Mouse (Mus musculus) neural tube, embryonic 11.5 days (tissue): ENCODE data around the gene Ccdc40. TPM values are rescaled to one million over a fixed set of nuclear protein-coding genes. Genes with fewer than 3 reads are reported as not detected.

Source experiments
- ATAC-seq: fragments of 200-750 bp; cut with Nextera tagmentation; 2 replicates; pipeline ENCODE4 v1.8.0; 2017; ENCODE audit warnings: moderate number of reproducible peaks, mild to moderate bottlenecking, moderate TSS enrichment, moderate library complexity; ENCODE audit not compliant: insufficient read depth, low FRiP score, low TSS enrichment
- DNase-seq: peaks from one replicate; pipeline ENCODE4 v3.0.0-alpha.2; 2015; ENCODE audit warnings: low spot score
- H3K27ac ChIP-seq: fragments of 300-500 bp; sonication (generic); 2 replicates; pipeline ENCODE4 v1.5.1; 2014; ENCODE audit warnings: low read depth, mild to moderate bottlenecking, low read length
- H3K27me3 ChIP-seq: fragments of 300-500 bp; sonication (generic); 2 replicates; pipeline ENCODE4 v1.6.1; 2014; ENCODE audit warnings: mild to moderate bottlenecking, low read length, mixed read lengths; ENCODE audit not compliant: control insufficient read depth, insufficient read depth
- H3K36me3 ChIP-seq: fragments of 300-500 bp; sonication (generic); 2 replicates; pipeline ENCODE4 v1.6.1; 2014; ENCODE audit warnings: mild to moderate bottlenecking, low read length, moderate library complexity, mixed read lengths; ENCODE audit not compliant: control insufficient read depth, insufficient read depth
- H3K4me1 ChIP-seq: fragments of 300-500 bp; sonication (generic); 2 replicates; pipeline ENCODE4 v1.6.1; 2014; ENCODE audit warnings: low read length, mixed read lengths; ENCODE audit not compliant: control insufficient read depth, insufficient read depth
- H3K4me2 ChIP-seq: fragments of 300-500 bp; sonication (generic); 2 replicates; pipeline ENCODE4 v1.6.1; 2014; ENCODE audit warnings: low read depth, mild to moderate bottlenecking, moderate library complexity
- H3K4me3 ChIP-seq: fragments of 300-500 bp; sonication (generic); 2 replicates; pipeline ENCODE4 v1.5.1; 2014; ENCODE audit warnings: low read depth, low read length
- H3K9ac ChIP-seq: fragments of 300-500 bp; sonication (generic); 2 replicates; pipeline ENCODE4 v1.6.1; 2014; ENCODE audit warnings: mild to moderate bottlenecking, low read length
- H3K9me3 ChIP-seq: fragments of 300-500 bp; sonication (generic); 2 replicates; pipeline ENCODE4 v1.6.1; 2016; ENCODE audit warnings: low read length; ENCODE audit not compliant: control insufficient read depth
- WGBS: fragments of 180-500 bp; shearing (Covaris S2); extraction: QIAGEN DNeasy Blood & Tissue Kit; methylation state at CpG from one replicate; pipeline ENCODE4 v1.1.7; 2014; 5-methylcytosine and 5-hydroxymethylcytosine counted together
- polyA plus RNA-seq: library from polyadenylated mRNA; unstranded; fragments of >200 nt; fragmentation: Nextera tagmentation; extraction: Ambion mirVana; gene quantifications from 2 replicates; pipeline ENCODE4 v1.2.1, GENCODE M21; 2014

Gene Ccdc40
- polyA plus RNA-seq, 1 experiment from 2014 or later, result 15.3 TPM

- H3K36me3 ChIP-seq, result no peaks in the 10 kb centered on the region
- no peak overlapping the region for H3K27ac ChIP-seq
- ATAC-seq (no peak), DNase-seq (no peak)
- H3K27me3 ChIP-seq, result no peaks in the 10 kb centered on the region
- WGBS, result 11% methylated on average over 10 of the region's 10 CpGs
- no peaks in the 10 kb centered on the region for H3K9me3 ChIP-seq
- 0 out of 2 replicates have a peak, but pooled peaks cover 3% of the 10 kb centered on the region for H3K4me1 ChIP-seq
- H3K4me2 ChIP-seq, result no peak overlapping the region
- H3K9ac ChIP-seq, result no peak overlapping the region
- H3K4me3 ChIP-seq, result no peak overlapping the region
Observed at GRCm38 (mm10) chr11:119310621-119311020, 82.2 kb downstream of the Ccdc40 start.

DNA sequence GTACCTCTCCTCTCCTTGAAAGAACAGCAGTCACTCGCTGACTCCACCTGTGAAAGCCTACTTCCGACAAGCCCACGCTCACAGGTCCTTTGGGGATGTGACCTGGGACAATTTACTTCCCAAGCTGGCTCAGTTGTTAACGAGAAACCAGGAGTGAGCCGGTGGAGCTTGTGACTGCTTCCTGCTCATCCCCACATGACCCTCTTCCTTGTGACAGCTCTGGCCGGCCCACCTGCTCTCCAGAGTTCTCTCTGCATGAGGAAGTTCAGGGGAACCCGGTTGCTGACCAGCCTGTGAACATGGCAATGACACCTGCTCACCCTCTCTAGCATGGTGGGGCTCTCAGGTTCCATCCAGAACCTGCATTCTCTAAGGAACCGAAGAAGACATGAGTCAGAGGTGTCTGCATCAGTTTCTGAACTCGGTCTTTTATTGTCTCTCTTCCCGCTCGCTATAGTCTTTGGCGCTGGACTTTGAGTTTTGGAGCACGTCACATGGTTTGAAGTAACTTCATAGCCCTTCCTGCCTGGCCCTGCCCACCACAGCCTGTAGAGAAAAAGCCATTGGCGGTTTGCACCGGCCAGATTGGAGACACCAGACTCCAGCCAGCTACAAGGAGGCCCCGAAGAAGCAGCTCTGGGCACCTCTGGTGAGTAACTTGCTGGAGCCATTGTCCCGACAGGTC, 86.0 kb downstream of the Ccdc40 start:
- no peak overlapping the region for H3K4me2 ChIP-seq
- no peak overlapping the region for H3K9ac ChIP-seq
- no peaks in the 10 kb centered on the region for H3K27me3 ChIP-seq
- ATAC-seq, result no peak
- H3K27ac ChIP-seq, result no peak overlapping the region
- DNase-seq, result no peak
- H3K4me1 ChIP-seq, result no peaks in the 10 kb centered on the region
- no peaks in the 10 kb centered on the region for H3K36me3 ChIP-seq
- no peak overlapping the region for H3K4me3 ChIP-seq
- 81% methylated on average over 17 of the region's 17 CpGs for WGBS
- no peaks in the 10 kb centered on the region for H3K9me3 ChIP-seq

Other genes starting within 250 kb of the Ccdc40 start
- not detected in 2 replicates for gene Enpp7, start 240.4 kb upstream of the Ccdc40 start, polyA plus RNA-seq
- 61.5 and 65.0 TPM in 2 replicates for gene Cbx2, start 205.6 kb upstream of the Ccdc40 start, polyA plus RNA-seq
- 6.8 and 7.0 TPM in 2 replicates for gene Cbx8, start 187.6 kb upstream of the Ccdc40 start, polyA plus RNA-seq
- gene Cbx4, start 142.4 kb upstream of the Ccdc40 start, polyA plus RNA-seq, result 6.0 and 6.1 TPM in 2 replicates
- gene Tbc1d16, start 73 bp upstream of the Ccdc40 start, polyA plus RNA-seq, result 15.2 and 16.8 TPM in 2 replicates
- 21.4 and 24.1 TPM in 2 replicates for gene Gaa, start 39.3 kb downstream of the Ccdc40 start, polyA plus RNA-seq
- gene Eif4a3, start 71.5 kb downstream of the Ccdc40 start, polyA plus RNA-seq, result 402 and 421 TPM in 2 replicates
- not detected in 2 replicates for gene Card14, start 79.2 kb downstream of the Ccdc40 start, polyA plus RNA-seq
- gene Sgsh, start 127.0 kb downstream of the Ccdc40 start, polyA plus RNA-seq, result 5.2 and 6.7 TPM in 2 replicates
- 4.3 and 5.2 TPM in 2 replicates for gene Slc26a11, start 127.0 kb downstream of the Ccdc40 start, polyA plus RNA-seq
- 1.8 and 1.9 TPM in 2 replicates for gene Rnf213, start 164.5 kb downstream of the Ccdc40 start, polyA plus RNA-seq